Mouse (Mus musculus): ENCODE measurements around the gene Kif5a. TPM values are rescaled to one million over a fixed set of nuclear protein-coding genes. Genes with fewer than 3 reads are reported as not detected.
"Not testable (repeated sequence)": the region's sequence is repeated elsewhere in the genome, so short reads cannot be mapped to it uniquely, and the experiment has no call there.

Gene Kif5a
- total RNA-seq (2018; cell fraction: chromatin; rRNA removed) = 1 to 10 TPM; 1.1 to 8.4 (median 3.0) TPM
- total RNA-seq (2018; cell fraction: cytosol; rRNA removed) = under 1 TPM; 0.33 to 0.96 (median 0.56) TPM
- total RNA-seq (2018; cell fraction: nucleus; rRNA removed) = 1 to 10 TPM in 18 of 26 experiments, under 1 TPM in 8; 0.46 to 3.2 (median 1.5) TPM
- polyA plus RNA-seq (2018) = 0.61 to 0.67 TPM (median 0.63 TPM) in 3 replicates

- WGBS (ENCODE audit: missing documents) = 7% methylated on average over 53 of the region's 53 CpGs
Observed at GRCm38 (mm10) chr10:127262548-127263398, at the start of gene Kif5a. Gene Kif5a (minus strand): TSS chr10:127263348.

GRCm38 (mm10) chr10:127312858-127313257 lies 49.7 kb upstream of the Kif5a start:
- 33% methylated on average over 3 of the region's 4 CpGs for WGBS (ENCODE audit: missing documents)
- H3K4me3 ChIP-seq (ENCODE audit: inconsistent target) = 0 out of 2 replicates have a peak overlapping the region, but pooled peaks have one; percentile 75
- peaks cover 10% of the 10 kb centered on the region for H3K36me3 ChIP-seq (ENCODE audit: inconsistent target)
- peaks cover 9% of the 10 kb centered on the region; the same call in 1 of the 2 replicates for H3K79me2 ChIP-seq (ENCODE audit: inconsistent target)
- H3K27ac ChIP-seq = peak overlapping the region; percentile 77

More at GRCm38 (mm10) chr10:127262548-127263398, at the start of gene Kif5a:
- Histone ChIP-seq H3K36me3 (ENCODE audit: inconsistent target) (peaks cover under 1% of the 10 kb centered on the region; the same call in 1 of the 2 replicates), H3K79me2 (ENCODE audit: inconsistent target) (peaks cover 13% of the 10 kb centered on the region), H3K4me3 (ENCODE audit: inconsistent target) (peak within 1 kb of the TSS; percentile 15; the same call in 1 of the 2 replicates), H3K27ac (no peak within 1 kb of the TSS)

GRCm38 (mm10) chr10:127312356-127312676 lies 49.2 kb upstream of the Kif5a start:
- Histone ChIP-seq H3K4me3 (ENCODE audit: inconsistent target) (peak overlapping the region; percentile 75), H3K79me2 (ENCODE audit: inconsistent target) (peaks cover 9% of the 10 kb centered on the region; the same call in 1 of the 2 replicates), H3K27ac (peak overlapping the region; percentile 77), H3K36me3 (ENCODE audit: inconsistent target) (peaks cover 16% of the 10 kb centered on the region)
- WGBS (ENCODE audit: missing documents) = 2% methylated on average over 4 of the region's 4 CpGs

GRCm38 (mm10) chr10:127311476-127312355 lies 48.6 kb upstream of the Kif5a start, which contains the start of gene Mars:
Gene Mars (minus strand): TSS chr10:127311786.
- H3K27ac ChIP-seq = peak within 1 kb of the TSS; percentile 77
- peak within 1 kb of the TSS; percentile 75 for H3K4me3 ChIP-seq (ENCODE audit: inconsistent target)
- peaks cover 9% of the 10 kb centered on the region; the same call in 1 of the 2 replicates for H3K79me2 ChIP-seq (ENCODE audit: inconsistent target)
- under 1% methylated on average over 62 of the region's 65 CpGs for WGBS (ENCODE audit: missing documents)
- H3K36me3 ChIP-seq (ENCODE audit: inconsistent target) = peaks cover 20% of the 10 kb centered on the region

GRCm38 (mm10) chr10:127310523-127311475 lies 47.7 kb upstream of the Kif5a start:
- WGBS (ENCODE audit: missing documents) = 39% methylated on average over 21 of the region's 23 CpGs
- H3K27ac ChIP-seq = peak overlapping the region; percentile 77
- H3K4me3 ChIP-seq (ENCODE audit: inconsistent target) = peak overlapping the region; percentile 75
- peaks cover 9% of the 10 kb centered on the region; the same call in 1 of the 2 replicates for H3K79me2 ChIP-seq (ENCODE audit: inconsistent target)
- H3K36me3 ChIP-seq (ENCODE audit: inconsistent target) = peaks cover 26% of the 10 kb centered on the region

- H3K27ac ChIP-seq; H3K4me3 ChIP-seq (ENCODE audit: inconsistent target); H3K79me2 ChIP-seq (ENCODE audit: inconsistent target): not testable (repeated sequence)
- WGBS (ENCODE audit: missing documents) = 95% methylated on average over 3 of the region's 3 CpGs
- peaks cover 43% of the 10 kb centered on the region for H3K36me3 ChIP-seq (ENCODE audit: inconsistent target)
Observed at GRCm38 (mm10) chr10:127309167-127309566, 46.0 kb upstream of the Kif5a start.

- no peak overlapping the region for H3K27ac ChIP-seq
- no peak overlapping the region for H3K4me3 ChIP-seq (ENCODE audit: inconsistent target)
Observed at GRCm38 (mm10) chr10:127303136-127303535, 40.0 kb upstream of the Kif5a start.

GRCm38 (mm10) chr10:127300361-127300760 lies 37.2 kb upstream of the Kif5a start:
- Histone ChIP-seq H3K79me2 (ENCODE audit: inconsistent target) (peaks cover under 1% of the 10 kb centered on the region; the same call in 1 of the 2 replicates), H3K4me3 (ENCODE audit: inconsistent target) (no peak overlapping the region), H3K27ac (no peak overlapping the region), H3K36me3 (ENCODE audit: inconsistent target) (peaks cover 71% of the 10 kb centered on the region)
- 95% methylated on average over 6 of the region's 6 CpGs for WGBS (ENCODE audit: missing documents)

More at GRCm38 (mm10) chr10:127303136-127303535, 40.0 kb upstream of the Kif5a start:
- Histone ChIP-seq H3K79me2 (ENCODE audit: inconsistent target) (no peaks in the 10 kb centered on the region), H3K36me3 (ENCODE audit: inconsistent target) (peaks cover 73% of the 10 kb centered on the region)
- 97% methylated on average over 11 of the region's 11 CpGs for WGBS (ENCODE audit: missing documents)

GRCm38 (mm10) chr10:127297015-127297871 lies 34.1 kb upstream of the Kif5a start:
- Histone ChIP-seq H3K27ac (no peak overlapping the region), H3K79me2 (ENCODE audit: inconsistent target) (peaks cover 32% of the 10 kb centered on the region), H3K4me3 (ENCODE audit: inconsistent target) (no peak overlapping the region), H3K36me3 (ENCODE audit: inconsistent target) (peaks cover 60% of the 10 kb centered on the region)
- WGBS (ENCODE audit: missing documents) = 94% methylated on average over 12 of the region's 16 CpGs

- Histone ChIP-seq H3K79me2 (ENCODE audit: inconsistent target) (peaks cover 42% of the 10 kb centered on the region), H3K27ac (no peak overlapping the region), H3K36me3 (ENCODE audit: inconsistent target) (peaks cover 57% of the 10 kb centered on the region), H3K4me3 (ENCODE audit: inconsistent target) (no peak overlapping the region)
- 92% methylated on average over 24 of the region's 24 CpGs for WGBS (ENCODE audit: missing documents)
Observed at GRCm38 (mm10) chr10:127295986-127296794, 33.0 kb upstream of the Kif5a start.

- Histone ChIP-seq H3K79me2 (ENCODE audit: inconsistent target) (peaks cover 48% of the 10 kb centered on the region), H3K36me3 (ENCODE audit: inconsistent target) (peaks cover 51% of the 10 kb centered on the region), H3K27ac (no peak overlapping the region), H3K4me3 (ENCODE audit: inconsistent target) (no peak overlapping the region)
- WGBS (ENCODE audit: missing documents) = 95% methylated on average over 10 of the region's 10 CpGs
Observed at GRCm38 (mm10) chr10:127294895-127295510, 31.9 kb upstream of the Kif5a start.
